Mouse (Mus musculus): ENCODE measurements around the gene Relch. TPM values are rescaled to one million over a fixed set of nuclear protein-coding genes. Genes with fewer than 3 reads are reported as not detected.
"Not testable (repeated sequence)": the region's sequence is repeated elsewhere in the genome, so short reads cannot be mapped to it uniquely, and the experiment has no call there.

Gene Relch
- total RNA-seq (2022): 10 to 100 TPM; 78.2 to 97.8 (median 88.8) TPM

DNA sequence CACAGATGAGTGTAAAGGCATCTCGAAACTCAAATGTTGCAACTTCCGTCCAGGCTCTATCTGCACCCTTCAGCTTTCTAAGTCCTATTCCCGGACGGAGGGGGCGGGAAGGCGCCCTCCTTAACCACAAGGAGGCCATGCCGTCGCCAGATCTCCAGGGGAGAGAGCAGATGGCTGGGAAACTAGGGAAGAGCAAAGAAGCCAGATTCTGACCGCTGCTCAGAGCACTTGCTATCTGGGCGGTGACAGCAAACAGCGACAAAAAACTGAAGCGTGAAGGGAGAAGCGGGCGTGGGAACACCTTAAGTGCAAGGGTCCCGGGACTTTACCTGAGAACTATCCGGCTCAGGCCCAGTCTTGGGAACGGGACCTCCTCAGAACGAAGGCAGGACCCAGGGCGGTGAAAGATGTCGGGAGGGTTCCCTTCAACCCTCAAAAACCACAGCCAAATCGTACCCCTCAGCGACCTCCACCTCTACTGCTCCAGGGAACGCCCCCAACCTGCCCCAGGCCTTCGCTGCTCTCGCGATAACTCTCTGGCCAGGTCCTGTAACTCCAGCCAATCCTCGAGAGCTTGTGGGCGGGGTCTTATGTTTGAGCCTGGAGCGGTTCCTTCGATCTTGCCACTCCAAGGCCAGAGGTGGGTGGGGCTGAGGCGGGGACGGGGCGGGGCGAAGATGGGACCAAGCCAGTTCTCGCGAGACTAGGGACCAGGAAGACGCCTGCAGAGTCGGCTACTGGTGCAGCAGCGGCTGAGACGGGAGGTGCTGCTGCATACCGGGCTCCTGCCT is at the start of gene Relch, which contains the start of gene Pign:
Gene Relch, plus strand, starts transcription at position 691 of the 791 bp plus-strand sequence.
Gene Pign, minus strand, starts transcription at position 507 of the 791 bp plus-strand sequence.
- peak; percentile 97 to 98 for DNase-seq (ENCODE audit: low spot score in 2 of 2)

DNA sequence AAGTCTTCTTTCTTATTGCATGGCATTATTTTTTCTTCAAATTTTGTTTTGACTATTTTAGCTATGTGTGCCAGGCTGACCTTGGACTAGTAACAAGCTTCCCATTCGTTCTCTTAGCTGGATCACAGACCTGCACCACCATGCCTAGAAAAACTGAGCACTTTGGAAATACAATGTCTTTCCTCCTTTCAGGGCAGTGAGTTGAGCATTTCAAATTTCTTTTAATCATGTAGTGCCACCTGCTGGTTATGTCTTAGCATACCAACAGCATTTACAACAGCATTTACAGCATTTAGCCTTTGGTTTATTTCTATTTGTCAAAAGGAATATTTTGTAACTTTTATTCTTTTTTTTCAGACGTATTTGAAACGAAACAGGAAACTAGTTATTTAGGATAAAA is 33.2 kb upstream of the Relch start:
- DNase-seq (ENCODE audit: low spot score in 2 of 2): peak in 1 of 2 experiments; percentile 16

DNA sequence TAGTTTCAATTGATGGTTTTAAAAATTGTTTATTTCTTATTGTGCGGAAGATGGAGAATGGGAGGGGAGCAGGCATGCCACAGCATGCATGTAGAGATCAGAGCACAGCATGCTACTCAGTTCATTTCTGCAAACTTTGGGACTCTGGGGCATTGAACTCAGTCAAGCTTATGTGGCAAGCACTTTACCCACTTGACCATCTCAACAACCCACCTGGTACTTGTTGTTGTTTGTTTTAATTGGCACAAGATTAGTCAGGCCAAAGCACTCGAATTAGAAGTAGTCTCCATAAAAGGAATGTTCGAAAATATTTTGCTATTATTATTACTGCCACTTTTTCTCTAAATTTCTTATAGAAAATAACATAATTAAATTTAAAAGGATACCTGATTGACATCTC is 19.6 kb upstream of the Relch start:
- no peak for DNase-seq (ENCODE audit: low spot score in 2 of 2)

DNA sequence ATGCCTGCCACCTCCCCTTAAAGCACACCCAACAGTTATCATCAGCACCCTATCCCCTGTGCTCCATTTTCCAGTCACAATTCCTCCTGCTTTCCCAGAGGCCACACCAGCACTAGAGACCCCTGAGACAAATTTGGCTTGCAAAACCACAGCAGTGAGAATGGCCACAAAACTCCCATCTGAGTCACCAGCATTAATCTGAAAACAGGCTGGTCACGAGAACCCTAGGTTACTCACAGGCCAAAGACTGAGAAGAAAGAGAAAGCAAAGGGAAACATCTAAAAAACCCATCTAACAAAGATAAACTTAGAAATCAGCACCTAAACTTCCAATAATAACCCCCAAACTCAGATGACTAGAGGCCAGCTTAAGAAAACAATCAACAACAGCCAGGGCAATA is 13.0 kb upstream of the Relch start:
- DNase-seq (ENCODE audit: low spot score in 2 of 2): no peak

DNA sequence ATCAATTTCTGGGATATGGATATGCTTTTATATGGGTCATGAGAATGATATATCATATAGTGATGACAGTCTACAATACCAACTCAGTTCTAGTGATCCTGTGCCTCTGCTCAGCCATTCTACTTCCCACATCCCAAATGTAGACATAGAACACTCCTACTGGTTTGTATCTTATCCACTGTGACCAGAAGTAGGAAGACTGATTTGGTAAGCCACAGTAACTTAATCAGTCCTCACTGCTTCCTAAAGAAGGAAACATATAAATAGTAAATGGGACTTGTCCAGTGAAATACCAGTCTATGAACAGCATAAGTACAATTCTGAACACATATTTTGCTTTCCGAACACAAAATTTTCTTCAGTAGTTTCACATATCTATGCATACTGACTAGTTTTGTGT is 9.7 kb upstream of the Relch start:
- DNase-seq (ENCODE audit: low spot score in 2 of 2): no peak

DNA sequence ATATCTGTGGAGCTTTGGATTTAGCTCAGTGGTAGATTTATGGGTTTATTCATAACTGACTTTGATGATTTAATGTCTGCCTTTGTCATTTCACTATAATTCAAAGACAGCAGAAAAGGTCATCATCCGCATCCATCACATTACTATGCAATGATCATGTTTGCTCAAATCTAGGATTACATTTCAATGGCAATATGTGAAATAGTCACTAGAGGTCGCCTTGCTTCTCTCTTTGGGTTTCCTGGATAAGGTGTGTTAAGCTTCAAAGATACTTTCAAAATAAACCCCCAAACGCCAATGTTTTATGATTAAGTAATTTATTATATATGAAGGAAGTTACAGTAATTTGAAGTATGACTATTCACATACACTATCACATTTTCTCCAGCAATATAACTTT is 3.6 kb upstream of the Relch start:
- DNase-seq (ENCODE audit: low spot score in 2 of 2): no peak

DNA sequence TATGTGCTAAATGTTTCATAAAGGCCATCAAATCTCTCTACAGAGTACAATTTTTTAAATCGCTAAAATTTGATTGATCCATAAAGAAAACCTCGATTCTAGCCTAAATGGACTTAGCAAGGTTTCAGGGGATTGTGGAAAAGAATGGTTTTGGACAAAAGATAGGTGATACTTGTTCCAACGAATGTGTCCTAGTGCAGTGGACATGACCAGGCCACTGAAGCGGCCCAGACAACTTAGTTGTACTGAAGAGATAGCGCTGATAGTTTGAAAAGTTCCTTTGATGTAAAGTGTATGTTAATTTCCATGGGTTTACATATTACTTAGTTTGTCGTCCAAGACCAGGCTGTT is 866 bp upstream of the Relch start:
- DNase-seq (ENCODE audit: low spot score in 2 of 2): no peak

DNA sequence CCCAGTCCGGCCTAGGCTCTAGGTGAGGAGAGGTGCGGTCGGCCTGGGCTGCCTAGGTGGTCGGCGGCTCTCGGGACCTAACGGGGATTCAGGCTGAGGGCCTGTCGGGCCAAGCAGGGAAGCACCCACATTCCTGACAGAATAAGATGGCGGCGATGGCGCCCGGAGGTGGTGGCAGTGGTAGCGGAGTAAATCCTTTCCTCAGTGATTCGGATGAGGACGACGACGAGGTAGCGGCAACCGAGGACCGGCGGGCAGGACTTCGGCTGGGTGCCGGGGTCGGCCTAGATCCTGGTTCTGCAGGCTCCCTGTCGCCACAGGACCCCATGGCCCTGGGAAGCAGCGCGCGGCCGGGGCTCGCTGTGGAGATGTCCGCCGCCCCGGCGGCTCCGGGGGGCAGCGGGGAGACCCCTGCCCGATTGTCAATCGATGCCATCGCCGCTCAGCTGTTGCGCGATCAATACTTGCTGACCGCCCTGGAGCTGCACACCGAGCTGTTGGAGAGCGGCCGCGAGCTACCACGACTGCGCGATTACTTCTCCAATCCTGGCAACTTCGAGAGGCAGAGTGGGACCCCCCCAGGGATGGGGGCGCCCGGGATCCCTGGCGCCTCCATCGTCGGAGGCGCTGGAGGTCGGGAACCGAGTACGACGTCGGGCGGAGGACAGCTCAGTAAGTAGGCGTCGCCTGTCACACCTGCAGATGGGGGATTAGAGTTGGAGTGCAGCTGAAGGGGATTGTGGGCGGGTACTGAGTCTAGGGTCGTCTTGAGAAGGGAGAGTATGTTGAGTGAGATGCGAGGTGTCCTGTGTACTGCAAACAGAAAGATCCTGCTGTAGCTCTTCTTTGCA is 526 bp downstream of the Relch start:
- peak; percentile 7 to 14 for DNase-seq (ENCODE audit: low spot score in 2 of 2)

DNA sequence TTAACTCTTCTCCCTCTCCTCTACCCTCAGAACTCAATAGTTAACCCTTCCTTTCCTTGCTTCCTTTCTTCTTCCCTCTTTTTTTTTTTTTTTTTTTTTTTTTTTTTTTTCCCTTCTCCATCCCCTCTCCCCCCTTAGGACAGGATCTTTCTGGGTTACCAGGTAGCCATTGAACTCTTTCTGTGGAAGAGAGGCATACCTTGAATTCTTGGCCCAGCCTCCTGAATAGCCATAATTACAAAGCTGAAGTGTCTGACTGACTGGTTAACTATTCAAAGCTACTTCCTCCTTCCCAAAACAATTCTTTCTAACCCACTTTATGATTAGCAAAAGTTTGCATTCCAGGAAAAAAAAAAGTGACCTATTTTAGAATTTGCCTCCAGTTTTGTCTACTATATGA is 6.0 kb downstream of the Relch start:
- DNase-seq (ENCODE audit: low spot score in 2 of 2): no peak

DNA sequence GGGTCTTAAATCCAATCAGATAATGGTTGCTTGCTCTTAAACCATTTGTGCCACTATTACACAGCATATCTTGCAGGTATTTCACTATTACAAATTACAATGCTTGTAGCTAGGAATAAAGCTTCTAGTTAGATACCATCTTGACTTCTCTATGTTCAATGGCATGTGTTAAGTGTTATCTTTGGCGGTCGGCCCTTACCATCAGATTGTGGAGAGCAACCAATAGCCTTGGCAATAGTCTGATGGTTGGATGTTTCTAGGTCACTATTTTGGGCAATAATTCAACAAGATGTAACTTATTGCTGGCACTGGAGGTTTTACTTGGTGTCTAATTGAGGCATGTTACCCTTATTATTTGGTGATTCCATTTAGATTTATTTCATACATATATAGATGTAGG is 11.1 kb downstream of the Relch start:
- no peak for DNase-seq (ENCODE audit: low spot score in 2 of 2)

DNA sequence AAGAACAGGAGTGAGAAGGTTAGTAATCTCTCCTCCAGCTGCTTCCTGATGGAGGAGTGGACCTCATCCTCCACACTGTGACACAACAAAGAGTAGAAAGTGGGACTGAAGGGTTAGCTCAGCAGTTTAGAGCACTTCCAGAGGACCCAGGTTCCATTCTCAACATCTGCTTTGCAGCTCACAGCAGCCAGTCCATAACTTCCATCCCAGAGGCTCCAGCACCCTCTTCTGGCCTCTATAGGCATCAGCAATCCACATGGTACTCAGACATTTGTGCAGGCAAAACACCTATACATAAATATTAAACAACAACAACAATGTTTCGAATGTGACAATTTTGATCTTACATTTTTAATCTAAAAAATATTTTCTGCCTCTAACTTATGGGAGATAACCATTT is 16.9 kb downstream of the Relch start:
- DNase-seq (ENCODE audit: low spot score in 2 of 2): no peak

DNA sequence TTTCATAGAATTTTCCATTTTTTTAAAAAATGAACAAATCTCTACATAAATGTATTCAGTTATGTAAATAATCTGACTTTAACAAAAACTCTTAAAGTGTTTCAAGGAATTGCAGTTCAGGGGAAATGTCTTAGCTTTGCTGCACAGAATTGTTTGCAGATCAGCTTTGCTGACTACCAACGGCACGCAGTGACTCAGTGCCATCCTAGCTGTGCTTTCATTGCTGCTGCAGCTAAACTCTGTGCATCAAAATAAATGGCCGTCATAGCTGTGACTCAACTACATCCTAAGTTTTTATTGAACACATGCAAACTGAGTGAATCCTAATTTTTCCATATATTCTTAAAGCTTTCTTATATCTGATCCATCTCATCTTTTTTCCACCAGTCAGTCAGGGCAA is 21.8 kb downstream of the Relch start:
- no peak for DNase-seq (ENCODE audit: low spot score in 2 of 2)

DNA sequence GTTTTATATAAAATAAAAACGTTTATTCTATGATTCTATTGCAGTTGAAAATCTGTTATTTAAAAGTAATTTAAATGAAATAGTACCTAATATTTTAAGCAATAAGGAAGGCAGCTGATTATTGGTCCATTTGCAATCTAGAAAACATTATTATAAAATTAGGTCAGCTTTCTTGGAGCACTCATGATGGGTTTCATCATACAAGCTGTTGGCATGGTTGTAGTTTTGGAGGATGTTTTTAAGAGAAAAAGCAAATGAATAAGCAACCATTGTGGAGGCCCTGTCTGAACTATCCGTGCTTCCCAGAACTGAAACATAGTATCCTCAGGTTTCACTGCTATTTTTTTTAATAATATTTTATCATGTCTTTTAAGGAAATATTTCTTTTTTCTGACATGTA is 31.9 kb downstream of the Relch start:
- no peak for DNase-seq (ENCODE audit: low spot score in 2 of 2)

DNA sequence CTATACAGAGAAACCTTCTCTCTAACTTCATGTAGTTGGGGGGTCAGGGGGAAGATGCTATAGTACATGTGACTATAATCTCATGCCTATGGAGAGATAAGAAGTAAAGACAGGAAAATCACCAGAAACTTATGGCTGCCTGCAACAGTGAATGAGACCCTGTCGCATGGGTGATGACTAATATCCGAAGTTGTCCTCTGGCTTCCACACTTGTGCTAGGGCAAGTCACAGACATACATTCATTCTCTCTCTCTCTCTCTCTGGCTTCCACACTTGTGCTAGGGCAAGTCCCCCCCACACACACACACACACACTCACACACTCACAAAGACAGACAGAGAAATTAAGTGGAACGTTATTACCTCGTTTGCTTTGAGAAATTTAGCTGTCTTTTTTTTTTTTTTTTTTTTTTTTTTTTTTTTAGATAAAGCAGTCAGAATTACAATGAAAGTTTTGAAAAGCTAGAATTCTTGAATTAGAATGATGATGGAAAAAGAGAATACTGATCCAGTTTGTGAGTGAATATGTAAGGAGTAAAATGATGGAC is 37.4 kb downstream of the Relch start:
- DNase-seq (ENCODE audit: low spot score in 2 of 2): no peak

DNA sequence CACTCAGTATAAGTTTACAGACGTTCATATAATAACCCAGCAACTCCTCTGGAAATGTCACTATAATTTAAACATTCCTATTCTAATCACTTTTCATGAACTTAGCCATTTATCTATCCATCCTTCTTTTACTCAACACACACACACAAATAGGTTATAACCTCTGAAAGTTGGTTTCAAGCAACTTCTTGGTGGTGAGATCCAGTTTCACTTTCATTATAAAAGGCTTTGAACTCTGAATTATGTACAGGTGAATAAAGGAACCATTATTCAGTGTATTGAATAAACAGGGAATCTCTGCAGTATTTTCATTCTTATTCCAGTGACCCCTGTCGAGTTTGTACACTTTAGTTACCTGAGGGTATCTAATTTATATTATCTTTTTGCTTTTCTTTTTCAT is 45.8 kb downstream of the Relch start:
- no peak for DNase-seq (ENCODE audit: low spot score in 2 of 2)

DNA sequence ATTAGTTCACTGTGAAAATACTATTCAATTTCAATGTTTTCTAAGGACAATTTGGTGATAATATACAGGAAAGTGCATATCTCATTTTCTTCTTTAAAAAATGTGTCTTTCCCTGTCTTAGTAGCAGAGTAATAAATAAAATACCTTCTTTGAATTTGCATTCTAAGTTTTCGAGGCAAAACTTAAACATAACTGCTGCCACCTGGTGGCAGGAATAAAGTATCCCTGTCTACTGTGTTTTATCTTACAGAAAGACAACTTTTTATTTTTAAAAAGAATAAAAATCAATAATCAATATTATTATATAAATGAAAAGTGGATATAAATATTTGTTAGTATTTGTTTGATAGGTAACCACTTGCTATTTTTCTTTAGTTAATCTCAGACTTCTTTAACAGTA is 47.6 kb downstream of the Relch start:
- no peak for DNase-seq (ENCODE audit: low spot score in 2 of 2)

DNA sequence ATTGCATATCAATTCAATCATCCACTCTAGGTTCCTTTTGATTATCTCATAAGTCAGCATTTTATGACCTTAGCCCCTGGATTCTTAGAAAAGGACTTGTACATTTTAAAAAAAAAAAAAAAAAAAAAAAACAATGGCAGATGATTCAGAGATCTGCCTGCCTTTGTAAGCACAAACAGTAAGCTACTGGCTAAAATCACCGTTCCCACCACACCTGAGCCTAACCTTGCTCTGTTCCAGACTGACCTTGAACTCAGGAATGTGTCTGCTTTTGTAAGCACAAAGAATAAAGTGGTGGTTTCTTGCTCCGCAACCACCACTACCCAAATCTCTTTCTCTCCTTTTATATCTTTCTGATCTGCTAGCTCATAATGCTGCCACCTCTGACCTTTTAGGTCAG is 49.2 kb downstream of the Relch start:
- DNase-seq (ENCODE audit: low spot score in 2 of 2): no peak

DNA sequence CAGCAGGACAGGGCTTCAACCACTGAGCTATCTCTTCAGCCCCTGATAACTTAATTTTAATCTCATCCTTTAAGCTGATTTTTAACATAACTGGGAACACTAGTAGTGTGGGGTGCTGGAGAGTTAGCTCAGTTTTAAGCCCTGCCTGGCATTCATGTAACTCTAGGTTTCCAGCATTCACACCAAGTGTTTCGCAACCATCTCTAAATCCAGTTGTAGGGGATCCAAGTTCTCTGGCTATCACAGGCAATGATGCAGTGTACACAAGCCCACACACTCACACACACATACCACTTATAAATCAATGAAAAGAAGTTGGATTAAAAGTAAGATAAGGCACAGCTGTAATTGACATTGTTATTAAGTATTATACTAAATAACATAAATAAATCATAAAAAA is 54.7 kb downstream of the Relch start:
- DNase-seq (ENCODE audit: low spot score in 2 of 2): no peak

DNA sequence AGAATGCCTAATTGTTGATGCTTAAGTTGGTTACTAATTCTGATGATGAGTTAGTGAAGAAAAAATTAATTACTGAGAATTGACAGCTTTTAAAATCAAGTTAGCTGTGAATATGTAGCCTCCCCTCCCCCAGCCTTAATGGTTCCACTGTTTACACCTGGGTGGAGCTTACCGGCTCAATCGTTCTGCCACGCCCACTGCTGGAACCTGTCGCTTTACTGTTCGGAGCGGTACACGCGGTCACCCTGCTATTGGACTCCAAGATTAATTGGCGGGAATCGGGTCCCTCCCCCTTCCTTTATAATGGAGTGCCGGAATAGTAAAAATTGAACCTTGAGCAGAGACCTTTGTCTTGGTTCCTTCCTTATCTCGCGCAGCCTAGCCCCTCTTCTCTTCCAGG is 65.6 kb downstream of the Relch start:
- not testable (repeated sequence) for DNase-seq (ENCODE audit: low spot score in 2 of 2)

DNA sequence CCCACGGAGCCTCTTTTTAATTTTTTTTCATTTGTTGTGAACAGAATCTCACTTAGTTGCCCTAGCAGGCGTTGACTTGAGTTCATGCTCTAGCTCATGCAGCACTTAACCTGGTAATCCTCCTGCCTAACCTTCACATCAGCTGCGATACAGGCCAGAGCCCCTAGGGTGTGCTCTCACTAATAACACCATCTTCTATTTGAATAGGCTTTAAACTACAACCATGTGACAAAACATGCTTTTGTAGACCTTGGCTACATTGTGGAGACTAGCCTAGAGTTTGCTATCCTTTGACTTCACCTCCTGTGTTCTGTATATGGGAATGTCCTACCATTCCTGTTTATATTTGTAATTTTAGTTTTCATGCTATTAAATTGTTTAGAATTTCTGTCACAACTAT is 71.7 kb downstream of the Relch start:
- DNase-seq (ENCODE audit: low spot score in 2 of 2): no peak

DNA sequence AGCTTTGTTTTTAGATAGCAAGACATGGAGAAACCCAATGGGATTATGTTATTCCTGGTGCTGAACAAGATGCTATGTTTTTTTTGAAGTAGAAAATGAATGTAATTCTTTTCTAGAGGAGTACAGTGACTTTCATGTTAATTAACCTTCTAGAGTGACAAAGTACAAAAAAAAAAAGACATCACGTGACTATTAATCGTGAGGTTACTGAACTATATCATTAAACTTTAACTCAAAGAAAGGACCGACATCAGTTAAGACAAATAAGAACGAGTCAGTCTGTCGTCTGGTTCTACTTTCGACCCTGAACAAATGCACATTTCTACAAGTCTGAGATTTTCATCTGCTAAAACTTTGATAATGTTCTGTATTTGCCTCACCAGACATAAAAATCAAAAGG is 74.7 kb downstream of the Relch start:
- DNase-seq (ENCODE audit: low spot score in 2 of 2): no peak

DNA sequence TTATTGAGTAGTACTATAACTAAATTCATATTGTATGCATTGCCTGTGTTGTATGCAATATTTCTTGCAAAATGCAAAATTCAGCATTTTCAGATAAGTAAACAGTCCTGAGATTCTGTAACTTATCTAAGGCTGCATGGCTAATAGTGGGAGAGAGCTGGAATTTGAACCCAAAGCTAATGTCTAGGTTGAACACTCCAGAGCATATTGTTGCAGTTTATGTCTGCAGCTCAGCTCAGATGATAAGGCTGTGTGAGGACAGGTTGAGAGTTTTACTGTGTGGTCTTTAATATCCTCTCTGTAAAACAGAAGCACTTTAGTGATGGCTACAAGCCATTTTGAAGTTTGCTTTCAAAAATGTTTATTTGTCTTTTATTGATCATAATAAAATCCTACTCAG is 75.8 kb downstream of the Relch start:
- no peak for DNase-seq (ENCODE audit: low spot score in 2 of 2)

DNA sequence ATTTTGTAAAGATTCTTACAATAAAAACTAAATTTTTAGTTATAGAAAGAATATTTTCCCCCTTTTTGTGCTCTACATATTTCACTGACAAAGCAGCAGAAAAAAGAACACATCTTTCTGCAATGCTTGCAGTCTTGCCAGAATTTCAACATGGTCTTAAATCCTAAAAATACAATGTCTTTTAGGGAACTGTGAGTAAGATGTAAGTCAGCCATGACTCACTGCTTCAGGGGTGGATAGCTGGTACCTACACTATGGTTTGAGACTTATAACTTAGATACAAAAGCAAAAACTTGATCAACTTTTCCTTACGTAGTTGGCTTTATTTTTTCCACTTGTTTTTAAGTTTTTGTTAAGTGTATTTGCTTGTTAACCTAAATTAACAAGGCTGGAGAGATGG is 78.8 kb downstream of the Relch start:
- DNase-seq (ENCODE audit: low spot score in 2 of 2): no peak
